Mouse (Mus musculus) testis, adult 2 months (tissue): ENCODE measurements at regions not wholly inside any gene's neighbourhood (a gene's known extent, or its start where the extent isn't known, plus 50 kb on each side); places are given as distances from the start of the nearest gene placed in this dataset.
"Not testable (repeated sequence)": the region's sequence is repeated elsewhere in the genome, so short reads cannot be mapped to it uniquely, and the experiment has no call there.

Source experiments
- CTCF ChIP-seq: fragments of 200-500 bp; IDR thresholded peaks from 2 replicates; pipeline ENCODE4 v1.5.1; 2012; ENCODE audit warnings: low read depth, mild to moderate bottlenecking, inconsistent platforms, low read length, moderate library complexity; ENCODE audit not compliant: control insufficient read depth, insufficient read depth, insufficient replicate concordance
- POLR2A ChIP-seq: fragments of 200-500 bp; IDR thresholded peaks from 2 replicates; pipeline ENCODE4 v1.6.1; 2012; ENCODE audit warnings: low read depth, mild to moderate bottlenecking, inconsistent platforms, low read length, moderate library complexity; ENCODE audit not compliant: control insufficient read depth

- not testable (repeated sequence) for TF ChIP-seq CTCF, POLR2A
Observed at GRCm38 (mm10) chr10:19514366-19514765, 77.4 kb upstream of the Ifngr1 start.
